Mouse (Mus musculus) MEL (cell line): ENCODE data around the gene Bpi. TPM values are rescaled to one million over a fixed set of nuclear protein-coding genes. Genes with fewer than 3 reads are reported as not detected.

Source experiments
- DNase-seq: peaks from one replicate; pipeline ENCODE4 v3.0.0; 2011; ENCODE audit warnings: low read depth, low spot score
- H3K27ac ChIP-seq: 2 replicates; pipeline ENCODE4 v1.5.1; 2012; ENCODE audit warnings: low read depth, mild to moderate bottlenecking, control low read depth, low read length, moderate library complexity; ENCODE audit not compliant: control insufficient read depth
- H3K27me3 ChIP-seq, 2 experiments: fragments of 150-350 bp in 1 of 2; sonication (generic) in 1 of 2; 2 replicates each; pipeline ENCODE4 v1.6.1; 2012; ENCODE audit warnings: low read length in 2 of 2, mild to moderate bottlenecking in 2 of 2, improper control_type of control experiment in 1 of 2, moderate library complexity in 1 of 2; ENCODE audit not compliant: insufficient read depth in 2 of 2, control insufficient read depth in 1 of 2
- H3K36me3 ChIP-seq, 2 experiments: 2 replicates each; pipeline ENCODE4 v1.6.1; 2012 to 2014; ENCODE audit warnings: low read length in 2 of 2, improper control_type of control experiment in 1 of 2, inconsistent platforms in 1 of 2, mild to moderate bottlenecking in 1 of 2; ENCODE audit not compliant: insufficient read depth in 2 of 2, control insufficient read depth in 1 of 2
- H3K4me1 ChIP-seq, 2 experiments: fragments of 150-350 bp in 1 of 2; sonication (generic) in 1 of 2; 2 replicates each; pipeline ENCODE4 v1.6.1; 2012; ENCODE audit warnings: low read length in 2 of 2, improper control_type of control experiment in 1 of 2, mild to moderate bottlenecking in 1 of 2; ENCODE audit not compliant: insufficient read depth in 2 of 2, control insufficient read depth in 1 of 2
- H3K4me3 ChIP-seq, 2 experiments: fragments of 150-350 bp in 1 of 2; sonication (generic) in 1 of 2; 2 replicates each; pipeline ENCODE4 v1.5.1; 2012; ENCODE audit warnings: low read depth in 2 of 2, low read length in 2 of 2, mild to moderate bottlenecking in 2 of 2, moderate library complexity in 2 of 2, control low read depth in 1 of 2, improper control_type of control experiment in 1 of 2; ENCODE audit not compliant: control insufficient read depth in 1 of 2, insufficient read depth in 1 of 2
- H3K79me2 ChIP-seq: 2 replicates; pipeline ENCODE4 v1.6.1; 2012; ENCODE audit warnings: mild to moderate bottlenecking, low read length, moderate library complexity; ENCODE audit not compliant: control insufficient read depth, poor library complexity, insufficient read depth
- H3K9ac ChIP-seq: 2 replicates; pipeline ENCODE4 v1.6.1; 2012; ENCODE audit warnings: low read depth, mild to moderate bottlenecking, control low read depth, low read length, moderate library complexity; ENCODE audit not compliant: control insufficient read depth, poor library complexity, severe bottlenecking
- H3K9me3 ChIP-seq: fragments of 150-350 bp; sonication (generic); replicated peaks from 2 replicates; pipeline ENCODE4 v1.6.1; 2012; ENCODE audit warnings: mild to moderate bottlenecking, low read length, improper control_type of control experiment, moderate library complexity; ENCODE audit not compliant: insufficient read depth
- CHD1 ChIP-seq: IDR thresholded peaks from 2 replicates; pipeline ENCODE4 v1.6.1; 2012; ENCODE audit warnings: low read depth, mild to moderate bottlenecking, inconsistent platforms, low read length, improper control_type of control experiment
- CTCF ChIP-seq, 3 experiments: IDR thresholded peaks in 2 of 3; conservative IDR thresholded peaks in 1 of 3; 2 replicates each; pipeline ENCODE4 v1.5.1; 2011 to 2012; ENCODE audit warnings: low read length in 3 of 3, low read depth in 2 of 3, mild to moderate bottlenecking in 2 of 3, improper control_type of control experiment in 1 of 3, inconsistent platforms in 1 of 3, mixed read lengths in 1 of 3, moderate library complexity in 1 of 3; ENCODE audit not compliant: control insufficient read depth in 1 of 3, insufficient read depth in 1 of 3, poor library complexity in 1 of 3, severe bottlenecking in 1 of 3
- ELF1 ChIP-seq: IDR thresholded peaks from 2 replicates; pipeline ENCODE4 v1.6.1; 2014; ENCODE audit warnings: low read depth, mild to moderate bottlenecking, inconsistent platforms, low read length, improper control_type of control experiment, moderate library complexity
- EP300 ChIP-seq, 2 experiments: IDR thresholded peaks; 2 replicates each; pipeline ENCODE4 v1.6.1; 2011; ENCODE audit warnings: improper control_type of control experiment in 2 of 2, low read length in 2 of 2, low read depth in 1 of 2, mild to moderate bottlenecking in 1 of 2
- ETS1 ChIP-seq: IDR thresholded peaks from 2 replicates; pipeline ENCODE4 v1.6.1; 2012; ENCODE audit warnings: low read depth, mild to moderate bottlenecking, inconsistent platforms, low read length, improper control_type of control experiment, moderate library complexity
- JUND ChIP-seq: IDR thresholded peaks from 2 replicates; pipeline ENCODE4 v1.6.1; 2011; ENCODE audit warnings: low read depth, mild to moderate bottlenecking, improper control_type of control experiment, low read length
- MAFK ChIP-seq: IDR thresholded peaks from 2 replicates; pipeline ENCODE4 v1.6.1; 2011; ENCODE audit warnings: low read depth, mild to moderate bottlenecking, low read length, improper control_type of control experiment, borderline replicate concordance
- MAX ChIP-seq: IDR thresholded peaks from 2 replicates; pipeline ENCODE4 v1.6.1; 2011; ENCODE audit warnings: low read length, improper control_type of control experiment
- MEF2A ChIP-seq: IDR thresholded peaks from 2 replicates; pipeline ENCODE4 v1.6.1; 2014; ENCODE audit warnings: low read depth, mild to moderate bottlenecking, inconsistent platforms, low read length, improper control_type of control experiment; ENCODE audit not compliant: poor library complexity, insufficient replicate concordance, severe bottlenecking; ENCODE audit errors: extremely low read depth
- MXI1 ChIP-seq: IDR thresholded peaks from 2 replicates; pipeline ENCODE4 v1.6.1; 2011; ENCODE audit warnings: mild to moderate bottlenecking, low read depth, low read length, improper control_type of control experiment
- MYB ChIP-seq: IDR thresholded peaks from 2 replicates; pipeline ENCODE4 v1.6.1; 2011; ENCODE audit warnings: mild to moderate bottlenecking, low read depth, low read length, improper control_type of control experiment
- MYC ChIP-seq: IDR thresholded peaks from 2 replicates; pipeline ENCODE4 v1.6.1; 2011; ENCODE audit warnings: low read depth, mild to moderate bottlenecking, low read length, improper control_type of control experiment, moderate library complexity
- NRF1 ChIP-seq: IDR thresholded peaks from 2 replicates; pipeline ENCODE4 v1.6.1; 2014; ENCODE audit warnings: low read depth, mild to moderate bottlenecking, inconsistent platforms, low read length, improper control_type of control experiment, moderate library complexity; ENCODE audit not compliant: poor library complexity, insufficient read depth, severe bottlenecking
- POLR2A ChIP-seq, 2 experiments: IDR thresholded peaks; 2 replicates each; pipeline ENCODE4 v1.6.1; 2011 to 2012; ENCODE audit warnings: low read length in 2 of 2, mild to moderate bottlenecking in 2 of 2, control low read depth in 1 of 2, improper control_type of control experiment in 1 of 2, low read depth in 1 of 2, moderate library complexity in 1 of 2; ENCODE audit not compliant: control insufficient read depth in 1 of 2, insufficient read depth in 1 of 2, poor library complexity in 1 of 2
- RAD21 ChIP-seq: IDR thresholded peaks from 2 replicates; pipeline ENCODE4 v1.6.1; 2011; ENCODE audit warnings: mild to moderate bottlenecking, low read depth, low read length, improper control_type of control experiment
- SIN3A ChIP-seq: IDR thresholded peaks from 2 replicates; pipeline ENCODE4 v1.6.1; 2012; ENCODE audit warnings: low read length, improper control_type of control experiment, inconsistent platforms
- SMC3 ChIP-seq: IDR thresholded peaks from 2 replicates; pipeline ENCODE4 v1.6.1; 2011; ENCODE audit warnings: low read depth, low read length, improper control_type of control experiment
- UBTF ChIP-seq: IDR thresholded peaks from 2 replicates; pipeline ENCODE4 v1.6.1; 2012; ENCODE audit warnings: low read depth, mild to moderate bottlenecking, inconsistent platforms, low read length, improper control_type of control experiment, moderate library complexity, borderline replicate concordance; ENCODE audit not compliant: insufficient read depth
- USF2 ChIP-seq, 2 experiments: IDR thresholded peaks; 2 replicates each; pipeline ENCODE4 v1.6.1; 2011 to 2012; ENCODE audit warnings: improper control_type of control experiment in 2 of 2, low read length in 2 of 2, borderline replicate concordance in 1 of 2, inconsistent platforms in 1 of 2, low read depth in 1 of 2, mild to moderate bottlenecking in 1 of 2; ENCODE audit not compliant: insufficient read depth in 1 of 2
- ZC3H11A ChIP-seq: IDR thresholded peaks from 2 replicates; pipeline ENCODE4 v1.6.1; 2012; ENCODE audit warnings: low read depth, mild to moderate bottlenecking, inconsistent platforms, low read length, improper control_type of control experiment
- polyA plus RNA-seq, 2 experiments: library from polyadenylated mRNA; stranded (reverse) in 1 of 2; unstranded in 1 of 2; fragments of >175 nt in 1 of 2; fragments of >200 nt in 1 of 2; gene quantifications; 2 replicates each; pipeline versions ENCODE4 v1.2.1 to v1.2.4; 2012; ENCODE audit warnings: low replicate concordance in 2 of 2, low read depth in 1 of 2; ENCODE audit not compliant: insufficient read length in 2 of 2, insufficient read depth in 1 of 2, missing spikeins in 1 of 2
- total RNA-seq: library from RNA; depleted of rRNA; stranded (reverse); fragments of 300-350 nt; gene quantifications from 2 replicates; pipeline ENCODE4 v1.2.3, GENCODE M21; 2012

Gene Bpi
- total and polyA plus RNA-seq, 3 experiments: 0.10 TPM; not detected in 2

GRCm38 (mm10) chr2:158210503-158210902 is 47.4 kb upstream of the Bpi start:
- DNase-seq: peak; percentile 74
- peaks cover 0 to 5% of the 10 kb centered on the region in 2 experiments; a peak in 1 of 4 replicates for H3K27me3 ChIP-seq
- H3K9me3 ChIP-seq: no peaks in the 10 kb centered on the region
- H3K79me2 ChIP-seq: no peaks in the 10 kb centered on the region
- H3K27ac ChIP-seq: no peak overlapping the region
- no peak overlapping the region for H3K9ac ChIP-seq
- no peaks in the 10 kb centered on the region for H3K36me3 ChIP-seq
- TF ChIP-seq SMC3: peak; percentile 28; the same call in 1 of the 2 replicates
- TF ChIP-seq RAD21: peak; percentile 35
- peak; percentile 62 to 72 (median 69) for TF ChIP-seq CTCF (IDR thresholded peaks at IDR 0.05 in 2 of 3, conservative IDR thresholded peaks at IDR 0.05 in 1 of 3; ENCODE audit: control insufficient read depth in 1 of 3, insufficient read depth in 1 of 3, low read depth in 2 of 3, low read length in 3 of 3, poor library complexity in 1 of 3, severe bottlenecking in 1 of 3)
- no peak for TF ChIP-seq POLR2A (IDR thresholded peaks at IDR 0.05; ENCODE audit: control insufficient read depth in 1 of 2, insufficient read depth in 1 of 2, low read depth in 1 of 2, low read length in 2 of 2, poor library complexity in 1 of 2)
- no peak for TF ChIP-seq JUND
- no peak overlapping the region for H3K4me3 ChIP-seq
- no peaks in the 10 kb centered on the region for H3K4me1 ChIP-seq

GRCm38 (mm10) chr2:158210958-158211357 is 46.9 kb upstream of the Bpi start:
- Histone ChIP-seq H3K27me3 (peaks cover 0 to 8% of the 10 kb centered on the region in 2 experiments; a peak in 1 of 4 replicates), H3K27ac (no peak overlapping the region)
- TF ChIP-seq SIN3A: no peak
- no peak for TF ChIP-seq MYB
- no peak for TF ChIP-seq CHD1
- no peak for TF ChIP-seq NRF1
- TF ChIP-seq ETS1: no peak
- no peak for TF ChIP-seq MAX
- TF ChIP-seq MAFK: no peak
- TF ChIP-seq ZC3H11A: no peak
- TF ChIP-seq JUND: no peak
- TF ChIP-seq CTCF (IDR thresholded peaks at IDR 0.05 in 2 of 3, conservative IDR thresholded peaks at IDR 0.05 in 1 of 3; ENCODE audit: control insufficient read depth in 1 of 3, insufficient read depth in 1 of 3, low read depth in 2 of 3, low read length in 3 of 3, poor library complexity in 1 of 3, severe bottlenecking in 1 of 3): no peak
- no peak for TF ChIP-seq POLR2A (IDR thresholded peaks at IDR 0.05; ENCODE audit: control insufficient read depth in 1 of 2, insufficient read depth in 1 of 2, low read depth in 1 of 2, low read length in 2 of 2, poor library complexity in 1 of 2)
- no peak for TF ChIP-seq USF2 (IDR thresholded peaks at IDR 0.05; ENCODE audit: borderline replicate concordance in 1 of 2, insufficient read depth in 1 of 2, low read depth in 1 of 2, low read length in 2 of 2)
- no peak for TF ChIP-seq UBTF
- TF ChIP-seq MEF2A: no peak
- TF ChIP-seq EP300 (IDR thresholded peaks at IDR 0.05; ENCODE audit: low read depth in 1 of 2, low read length in 2 of 2): no peak
- TF ChIP-seq ELF1: no peak
- TF ChIP-seq MXI1: no peak
- TF ChIP-seq MYC: no peak
- TF ChIP-seq, all 39 proteins: peak for 0
- DNase-seq: no peak
- Histone ChIP-seq H3K9ac (no peak overlapping the region), H3K9me3 (no peaks in the 10 kb centered on the region), H3K36me3 (no peaks in the 10 kb centered on the region), H3K4me1 (no peaks in the 10 kb centered on the region), H3K79me2 (no peaks in the 10 kb centered on the region), H3K4me3 (no peak overlapping the region)
